9 mouse cellular contexts compared by ENCODE assay signal in genomic region chr13:57983330-57983729, GRCm38 (mm10).
DNase-seq lines count a peak whose midpoint lies in the region; ATAC-seq and TF ChIP-seq lines count a peak whose summit lies in the region.
"Had no signal": no experiment of that assay in that cellular context is flagged by ENCODE, and none has a peak within 500 bp of the region (broad histone marks: within the 10 kb centered on the region; RNA-seq: fewer than 3 reads in every experiment).

No protein-coding gene starts in this region.

- 8% methylated on average over 12 of the region's 12 CpGs for WGBS in heart, postnatal 0 days
- WGBS in neural tube, embryonic 11.5 days: 74% methylated on average over 12 of the region's 12 CpGs

- ATAC-seq in heart, postnatal 0 days (ENCODE audit: insufficient read depth, low read depth): peak; percentile 92
- ATAC-seq in neural tube, embryonic 11.5 days (ENCODE audit: insufficient read depth, low FRiP score, low TSS enrichment): no peak

- peak overlapping the region; percentile 48 for H3K27ac ChIP-seq in heart, postnatal 0 days (ENCODE audit: low read depth)
- H3K27ac ChIP-seq in neural tube, embryonic 11.5 days (ENCODE audit: low read depth, low read length): no peak overlapping the region

- H3K9me3 ChIP-seq in heart, postnatal 0 days (replicated peaks; ENCODE audit: control insufficient read depth, low read length): no peaks in the 10 kb centered on the region
- no peaks in the 10 kb centered on the region for H3K9me3 ChIP-seq in neural tube, embryonic 11.5 days (ENCODE audit: control insufficient read depth, low read length)
- H3K9me3 ChIP-seq: embryonic facial prominence, embryonic 12.5 days had no signal

- TF ChIP-seq CTCF in heart, postnatal 0 days (IDR thresholded peaks at IDR 0.05; ENCODE audit: low read depth): no peak

- peak overlapping the region; percentile 22 for H3K4me3 ChIP-seq in heart, postnatal 0 days (ENCODE audit: low read depth, low read length)
- H3K4me3 ChIP-seq in neural tube, embryonic 11.5 days (ENCODE audit: low read depth, low read length): no peak overlapping the region
- H3K4me3 ChIP-seq: embryonic facial prominence, embryonic 12.5 days had no signal

- peak overlapping the region; percentile 52 for H3K4me2 ChIP-seq in heart, postnatal 0 days (ENCODE audit: low read depth, low read length)
- H3K4me2 ChIP-seq in neural tube, embryonic 11.5 days (ENCODE audit: low read depth): no peak overlapping the region
- H3K4me2 ChIP-seq: embryonic facial prominence, embryonic 12.5 days had no signal

- peak; percentile 38; the same call in 1 of the 2 replicates for TF ChIP-seq EP300 in heart, postnatal 0 days (IDR thresholded peaks at IDR 0.05; ENCODE audit: low read depth)

- peak; percentile 77 for DNase-seq in heart, postnatal 0 days (ENCODE audit: low spot score)
- DNase-seq in heart, postnatal 14 days: no peak
- peak; percentile 17 for DNase-seq in neural tube, embryonic 11.5 days (ENCODE audit: low spot score)
- no peak for DNase-seq in neural tube, embryonic 10.5 days (ENCODE audit: extremely low spot score, low spot score)
- peak; percentile 81 to 89 for DNase-seq in cerebellum, postnatal 14 days
- DNase-seq in lung, postnatal 10 days: peak; percentile 38
- no peak for DNase-seq in urinary bladder, postnatal 10 days (ENCODE audit: low spot score)
- DNase-seq in urinary bladder, postnatal 25 days (ENCODE audit: low spot score): no peak

- no peaks in the 10 kb centered on the region for H3K27me3 ChIP-seq in heart, postnatal 0 days (ENCODE audit: control insufficient read depth, insufficient read depth, low read length)
- H3K27me3 ChIP-seq in neural tube, embryonic 11.5 days (ENCODE audit: control insufficient read depth, insufficient read depth, low read length): no peaks in the 10 kb centered on the region

- intact Hi-C loops in heart, postnatal 14 days (cut with DNase I): no loop called here

- H3K36me3 ChIP-seq in heart, postnatal 0 days (replicated peaks; ENCODE audit: control insufficient read depth, insufficient read depth, low read length): no peaks in the 10 kb centered on the region
- H3K36me3 ChIP-seq in neural tube, embryonic 11.5 days (ENCODE audit: control insufficient read depth, insufficient read depth, low read length): no peaks in the 10 kb centered on the region
- H3K36me3 ChIP-seq: embryonic facial prominence, embryonic 12.5 days had no signal

- H3K9ac ChIP-seq in heart, postnatal 0 days (replicated peaks; ENCODE audit: low read depth, low read length): no peak overlapping the region
- no peak overlapping the region for H3K9ac ChIP-seq in neural tube, embryonic 11.5 days (ENCODE audit: low read length)
- H3K9ac ChIP-seq: embryonic facial prominence, embryonic 12.5 days had no signal

- peaks cover 21% of the 10 kb centered on the region for H3K4me1 ChIP-seq in heart, postnatal 0 days (ENCODE audit: control insufficient read depth, insufficient read depth)
- no peaks in the 10 kb centered on the region for H3K4me1 ChIP-seq in neural tube, embryonic 11.5 days (ENCODE audit: control insufficient read depth, insufficient read depth, low read length)

Comparison
In these comparisons a context has a peak if more than half of its experiments do, and no peak if none do; other contexts are left out.
1. DNase-seq: peak in heart, postnatal 0 days (single experiment), neural tube, embryonic 11.5 days (single experiment), cerebellum, postnatal 14 days (2 of 2) and lung, postnatal 10 days (single experiment); none in heart, postnatal 14 days (0 of 2), neural tube, embryonic 10.5 days (single experiment), urinary bladder, postnatal 10 days (single experiment) and urinary bladder, postnatal 25 days (single experiment).